Mouse (Mus musculus): ENCODE results near the gene Wfdc21.

Wfdc21 gene

DNA sequence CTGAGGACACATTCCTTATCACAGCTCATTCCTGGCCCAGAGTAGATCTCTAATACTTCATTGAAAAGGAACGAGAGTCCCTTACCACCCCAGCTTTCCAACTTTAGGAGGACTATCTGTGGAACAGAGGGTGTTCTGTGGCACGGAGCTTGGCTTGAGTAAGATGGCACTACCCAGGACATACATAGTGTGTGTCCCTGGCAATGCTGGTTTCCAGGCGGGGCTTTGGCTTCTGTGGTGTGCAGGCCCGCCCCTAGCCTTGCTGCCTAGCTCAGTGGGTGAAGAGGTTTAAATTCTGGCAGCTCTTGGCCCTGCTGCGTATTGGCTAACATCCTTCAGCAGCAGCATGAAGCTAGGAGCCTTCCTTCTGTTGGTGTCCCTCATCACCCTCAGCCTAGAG is at the start of gene Wfdc21:
TSS of gene Wfdc21 (plus strand) at position 260 of the 400 bp plus-strand sequence.
- DNase-seq (ENCODE audit: low read depth) = no peak

DNA sequence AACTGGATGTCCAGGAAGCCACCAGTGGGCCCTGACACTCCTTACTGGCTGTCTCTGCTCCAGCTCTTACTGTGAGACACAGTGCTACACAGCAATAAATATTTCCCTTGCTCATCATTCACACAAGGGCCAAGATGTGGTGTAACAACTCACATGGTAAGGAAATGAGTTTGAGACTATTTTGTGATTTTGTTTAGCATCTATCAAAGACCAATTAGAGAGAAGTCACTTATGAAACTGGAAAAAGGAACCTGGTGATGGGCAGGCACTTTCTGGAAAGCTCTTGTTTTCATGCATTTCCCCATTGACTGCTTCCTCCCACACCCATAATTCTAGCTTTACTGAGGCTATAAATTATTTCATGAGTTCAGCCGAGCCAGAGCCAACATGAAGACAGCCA is 43.0 kb upstream of the Wfdc21 start, which contains the start of gene Wfdc17:
TSS of gene Wfdc17 (plus strand) at position 287 of the 400 bp plus-strand sequence.
- DNase-seq (ENCODE audit: low read depth) = no peak

DNA sequence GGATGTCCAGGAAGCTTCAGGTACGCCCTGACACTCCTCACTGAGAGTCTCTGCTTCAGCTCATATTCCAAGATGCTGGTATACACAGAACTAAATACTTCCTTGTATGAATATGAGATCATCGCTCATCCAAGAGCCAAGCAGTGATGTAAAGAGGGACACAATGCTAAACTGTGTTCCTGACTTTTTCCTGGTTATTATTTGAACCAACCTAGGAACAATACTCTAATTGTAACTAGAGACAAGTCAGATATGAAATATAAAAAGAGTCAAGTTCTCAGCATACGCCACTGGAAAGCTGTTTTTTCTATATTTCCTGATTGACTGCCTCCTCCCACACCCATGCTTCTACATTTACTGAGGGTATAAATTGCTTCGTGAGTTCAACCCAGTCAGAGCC is 38.0 kb upstream of the Wfdc21 start, which contains the start of gene Wfdc18:
TSS of gene Wfdc18 (plus strand) at position 301 of the 400 bp plus-strand sequence.
- DNase-seq (ENCODE audit: low read depth) = no peak

DNA sequence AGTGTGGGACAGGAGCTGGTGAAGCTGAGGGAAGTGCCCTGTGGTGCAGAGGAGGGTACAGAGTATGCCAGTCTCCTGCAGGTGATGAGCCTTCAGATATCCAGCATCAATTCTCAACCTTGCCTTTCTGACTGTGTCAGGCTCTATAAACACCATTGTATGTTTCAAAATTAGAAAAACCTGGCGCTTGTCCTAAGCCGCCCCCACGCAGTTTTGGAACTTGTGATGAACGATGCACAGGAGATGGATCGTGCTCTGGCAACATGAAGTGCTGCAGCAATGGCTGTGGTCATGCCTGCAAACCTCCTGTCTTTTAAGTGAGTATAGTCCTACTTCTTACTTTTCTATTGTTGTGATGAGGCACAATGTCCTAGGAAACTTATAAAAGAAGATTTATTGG is 37.1 kb upstream of the Wfdc21 start:
- DNase-seq (ENCODE audit: low read depth) = no peak

DNA sequence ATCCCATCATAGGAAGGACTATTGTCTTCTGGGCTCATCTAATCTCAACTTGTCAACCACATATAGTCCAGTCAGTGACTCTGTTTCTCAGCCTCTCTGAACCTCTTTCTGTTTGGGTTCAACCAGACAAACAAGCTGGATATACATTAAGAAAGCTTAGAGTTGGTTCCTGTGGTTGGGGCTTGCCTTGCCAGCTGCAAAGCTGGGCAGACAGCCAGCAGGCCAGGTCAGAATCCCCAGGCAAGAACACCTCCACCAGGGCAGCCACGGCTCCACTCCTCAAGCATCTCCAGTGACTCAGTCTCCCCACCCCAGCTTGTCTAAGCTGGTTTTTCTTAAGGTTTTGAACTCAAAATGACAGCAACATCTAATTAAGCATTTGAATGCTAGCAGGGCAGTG is 34.1 kb upstream of the Wfdc21 start:
- DNase-seq (ENCODE audit: low read depth) = no peak

DNA sequence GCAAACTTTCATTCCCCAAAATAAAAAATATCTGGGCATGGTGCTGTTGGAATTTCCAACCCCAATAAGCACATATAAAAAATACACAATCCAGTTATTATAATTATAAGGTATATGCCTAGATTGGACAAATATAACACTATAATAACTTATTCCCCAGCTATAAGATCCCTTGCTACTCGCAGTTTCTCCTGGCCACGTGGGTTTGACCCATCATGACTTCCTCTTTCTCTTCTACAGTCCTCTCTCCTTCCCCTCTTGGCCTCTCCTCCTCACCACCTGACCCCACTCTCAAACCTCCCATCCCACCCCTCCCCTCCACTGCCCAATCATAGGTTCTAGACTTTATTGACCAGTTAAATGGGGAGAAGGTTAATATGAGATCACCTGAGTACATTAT is 32.8 kb upstream of the Wfdc21 start:
- DNase-seq (ENCODE audit: low read depth) = no peak

DNA sequence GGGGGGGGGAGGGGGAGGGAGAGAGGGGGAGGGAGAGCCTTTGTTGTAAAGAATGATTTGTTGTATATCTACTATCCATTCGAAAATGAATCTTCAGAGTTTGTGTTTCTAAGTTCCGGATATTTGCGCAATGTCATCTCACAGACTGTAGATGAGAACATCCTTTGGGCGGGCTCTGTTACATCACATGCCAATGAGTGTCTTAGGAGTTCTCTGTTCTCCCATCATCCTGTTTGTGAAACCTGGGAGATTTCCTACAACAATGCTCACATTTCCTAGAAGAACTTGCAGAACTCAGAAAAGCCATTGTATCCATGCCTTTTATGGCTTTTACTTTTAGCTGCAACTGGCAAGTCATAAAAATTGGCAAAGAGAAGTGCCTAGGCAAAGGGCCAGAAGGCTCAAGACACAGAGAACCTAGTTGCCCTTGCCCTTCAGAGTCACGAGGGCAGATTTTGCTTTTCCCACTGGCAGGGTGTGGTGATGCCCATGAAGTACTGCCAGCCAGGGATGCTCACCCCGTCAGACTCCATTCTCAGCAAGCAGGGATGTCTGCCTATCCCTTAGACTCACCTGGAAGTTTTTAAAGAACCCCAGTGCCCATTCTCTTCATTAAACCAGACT is 29.6 kb upstream of the Wfdc21 start:
- no peak for DNase-seq (ENCODE audit: low read depth)

DNA sequence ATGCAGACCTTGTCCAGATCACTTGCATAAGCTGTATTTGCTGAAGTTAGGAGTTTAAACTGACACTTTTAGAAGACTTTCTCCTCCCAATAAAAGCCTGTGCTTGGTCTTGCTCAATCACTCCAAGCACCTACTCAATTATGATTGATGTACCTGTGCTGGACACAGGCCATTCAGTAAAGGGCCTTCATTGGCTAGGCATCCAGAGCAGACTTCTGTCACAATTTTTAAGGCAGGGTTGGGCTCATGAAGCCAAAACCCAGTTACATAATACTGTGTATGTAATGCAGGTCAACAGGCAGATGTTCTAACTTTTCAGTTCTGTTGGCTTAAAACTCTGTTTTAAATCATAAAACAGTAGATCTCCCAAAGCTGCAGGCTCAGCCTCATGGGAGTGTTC is 26.0 kb upstream of the Wfdc21 start:
- DNase-seq (ENCODE audit: low read depth) = no peak

DNA sequence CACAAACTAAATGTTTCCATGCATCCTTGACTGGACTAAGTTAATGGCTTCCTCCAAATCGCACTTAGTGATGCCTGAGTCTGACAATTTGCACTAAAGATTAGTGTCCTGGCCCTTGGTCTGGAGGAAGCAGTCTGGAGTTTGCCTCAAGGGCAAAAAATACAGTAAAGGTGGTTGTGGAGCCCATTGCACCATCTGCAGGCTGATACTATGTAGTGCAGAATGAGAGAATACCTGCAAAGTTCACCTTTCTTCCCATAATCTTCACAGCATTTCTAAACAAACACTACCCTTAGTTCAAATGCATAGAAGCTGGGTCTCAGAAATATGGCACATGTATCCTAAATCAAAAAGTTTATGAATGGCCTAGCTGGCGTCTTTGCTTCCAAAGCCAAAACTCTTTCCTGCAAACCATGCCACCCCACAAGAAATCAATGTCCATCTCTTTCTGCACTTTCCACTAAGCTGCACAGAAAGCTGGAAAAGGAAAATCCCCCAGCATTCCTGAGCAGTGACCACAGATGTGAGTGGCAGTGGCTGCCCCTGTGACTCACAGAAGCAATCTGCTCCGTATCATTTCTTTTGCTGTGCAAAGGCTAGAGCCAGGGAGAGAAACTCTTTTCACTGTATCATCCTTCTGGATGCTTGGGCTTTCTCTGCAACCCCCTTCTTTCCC is 17.8 kb upstream of the Wfdc21 start:
- peak; percentile 38 for DNase-seq (ENCODE audit: low read depth)

DNA sequence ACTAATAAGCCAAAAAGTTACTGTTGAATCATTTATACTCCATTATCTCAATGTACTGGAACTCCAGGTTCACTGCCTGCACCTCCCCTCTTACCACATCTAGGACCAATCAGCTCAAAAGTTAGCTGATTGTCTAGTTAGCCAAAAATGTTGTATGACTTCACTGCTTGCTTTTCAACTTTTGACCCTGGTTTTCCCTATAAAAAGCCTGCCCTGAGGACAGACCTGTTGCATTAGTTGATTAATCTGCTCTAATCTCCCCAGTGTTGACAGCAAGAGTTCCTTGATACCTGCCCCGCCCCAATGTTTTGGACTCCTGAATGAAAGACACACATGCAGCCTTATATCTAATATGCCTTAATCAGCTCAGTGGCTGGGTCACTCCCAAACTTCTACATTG is 15.6 kb upstream of the Wfdc21 start:
- DNase-seq (ENCODE audit: low read depth) = no peak

DNA sequence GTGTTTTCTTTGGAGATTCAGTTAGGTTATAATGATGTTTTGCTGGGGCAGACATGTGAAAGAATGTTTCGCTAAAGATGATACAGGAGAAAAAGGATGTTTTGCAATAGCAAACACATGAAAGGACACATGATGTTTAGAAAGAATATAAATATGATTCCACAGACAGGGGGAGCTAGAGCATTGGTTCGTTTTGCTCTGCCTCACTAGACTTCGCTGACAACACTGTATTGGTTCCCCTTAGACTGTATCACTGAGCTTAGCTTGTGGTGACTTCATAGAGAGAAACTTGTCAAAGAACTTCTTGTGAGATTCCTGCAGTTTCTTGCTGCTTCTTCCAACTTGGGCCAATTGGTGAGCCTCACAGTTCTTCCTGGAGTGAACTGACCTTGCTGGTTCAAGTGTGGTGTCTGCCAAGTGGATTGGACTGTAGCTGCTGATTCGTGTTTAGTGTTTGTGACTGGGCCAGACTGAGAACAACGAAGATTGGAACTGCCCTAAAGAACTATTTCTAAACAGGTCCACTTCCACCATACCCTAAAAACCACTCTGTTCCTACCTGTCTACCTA is 13.6 kb upstream of the Wfdc21 start:
- DNase-seq (ENCODE audit: low read depth) = peak; percentile 9

DNA sequence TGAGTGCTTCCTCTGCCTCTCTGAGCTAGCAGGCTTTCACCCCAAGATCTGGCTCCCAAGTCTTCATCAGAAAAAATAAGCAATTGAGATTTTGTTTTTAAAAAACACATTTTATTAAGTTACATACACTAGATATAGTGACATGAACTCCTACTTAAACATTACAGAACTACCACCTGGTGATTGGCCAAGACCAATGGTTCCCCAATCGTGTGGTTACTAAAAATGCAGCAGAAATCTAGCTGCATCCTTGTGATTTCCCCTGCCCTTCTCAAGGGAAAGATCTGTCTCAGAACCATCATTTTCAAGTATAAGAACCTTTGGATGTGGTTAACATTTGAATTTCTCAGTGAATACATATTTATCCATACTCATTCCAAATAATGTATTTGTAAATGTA is 12.5 kb upstream of the Wfdc21 start:
- no peak for DNase-seq (ENCODE audit: low read depth)

DNA sequence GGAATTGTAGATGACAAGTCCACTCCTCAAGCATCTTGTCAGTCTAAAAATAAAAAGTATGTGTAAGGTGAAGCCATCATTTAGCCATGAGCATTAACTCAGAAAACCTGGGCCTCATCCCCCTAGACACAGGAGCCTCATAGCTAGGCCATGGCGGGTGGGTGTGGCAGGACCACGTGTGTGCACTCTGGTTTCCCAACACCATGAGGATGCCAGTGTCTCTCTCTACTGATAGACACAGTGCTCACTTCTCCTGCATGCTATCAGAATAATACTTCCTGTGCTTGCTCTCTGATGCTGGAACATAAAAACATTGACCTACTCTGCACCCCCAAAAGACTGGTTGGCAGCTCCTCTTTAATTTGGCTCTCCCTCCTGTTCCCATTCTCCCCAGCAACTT is 10.9 kb upstream of the Wfdc21 start:
- no peak for DNase-seq (ENCODE audit: low read depth)

DNA sequence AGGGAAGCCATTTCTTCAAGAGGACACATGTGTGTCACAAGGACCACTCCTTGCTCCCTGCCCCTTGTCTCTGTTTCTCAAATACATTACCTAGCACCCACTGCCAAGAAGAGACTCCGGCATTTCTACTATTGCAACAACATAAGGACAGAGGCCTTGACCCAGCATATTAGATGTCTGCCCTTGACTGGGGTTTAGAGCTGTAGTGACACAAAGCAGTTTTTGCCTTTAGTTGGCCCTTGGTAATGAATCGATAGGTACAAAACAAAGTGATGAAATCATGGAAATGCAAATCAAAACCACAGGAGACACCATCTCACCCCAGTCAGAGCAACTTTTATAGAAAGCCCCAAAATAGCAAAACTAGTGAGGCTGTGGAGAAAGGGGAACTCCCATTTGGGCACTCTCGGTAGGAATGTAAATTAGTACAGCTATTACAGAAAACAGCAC is 9.6 kb upstream of the Wfdc21 start:
- peak; percentile 63 for DNase-seq (ENCODE audit: low read depth)

DNA sequence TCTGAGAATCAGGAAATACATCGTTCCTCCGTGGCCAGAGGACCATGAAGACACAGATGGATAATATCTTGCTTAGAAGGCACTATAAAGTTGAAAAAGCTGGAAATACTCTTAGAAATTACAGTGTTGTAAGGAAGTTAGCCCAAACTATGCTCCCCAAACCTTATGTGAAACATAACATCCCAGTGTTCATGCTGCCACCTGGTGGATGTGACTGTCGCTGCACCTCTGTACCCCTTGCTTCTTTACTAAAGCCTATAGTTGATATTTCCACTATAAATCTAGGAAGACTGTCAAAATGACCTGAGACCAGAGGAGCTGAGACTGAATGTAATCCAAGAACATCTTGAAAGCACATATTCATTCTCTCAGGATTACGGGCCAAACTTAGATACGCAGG is 7.5 kb upstream of the Wfdc21 start:
- peak; percentile 81 for DNase-seq (ENCODE audit: low read depth)

DNA sequence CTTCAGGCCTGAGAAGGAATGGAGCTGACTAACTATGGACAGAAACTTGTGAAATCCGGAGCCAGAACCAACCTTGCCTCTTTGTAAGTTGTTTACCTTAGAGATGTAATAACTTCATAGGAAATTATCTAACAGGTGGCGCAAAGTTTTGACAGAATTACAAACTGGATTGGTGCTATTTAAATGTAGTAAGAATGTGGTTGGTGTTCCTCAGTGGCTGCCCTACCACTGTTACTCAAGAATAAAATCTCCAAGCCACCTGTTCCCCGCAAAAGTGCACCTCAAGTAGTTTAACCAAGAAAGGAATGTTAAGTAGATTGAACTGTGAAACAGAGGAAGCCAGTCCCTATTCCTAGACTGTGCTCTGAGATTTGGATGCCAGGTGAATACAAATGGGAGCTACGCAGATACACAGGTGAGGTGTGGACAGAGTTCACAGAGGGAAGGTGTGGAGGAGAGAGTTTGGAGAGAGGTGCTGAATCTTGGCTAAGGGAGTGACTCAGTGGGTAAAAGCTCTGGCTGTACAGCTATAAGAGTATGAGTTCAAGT is 6.2 kb upstream of the Wfdc21 start:
- no peak for DNase-seq (ENCODE audit: low read depth)

DNA sequence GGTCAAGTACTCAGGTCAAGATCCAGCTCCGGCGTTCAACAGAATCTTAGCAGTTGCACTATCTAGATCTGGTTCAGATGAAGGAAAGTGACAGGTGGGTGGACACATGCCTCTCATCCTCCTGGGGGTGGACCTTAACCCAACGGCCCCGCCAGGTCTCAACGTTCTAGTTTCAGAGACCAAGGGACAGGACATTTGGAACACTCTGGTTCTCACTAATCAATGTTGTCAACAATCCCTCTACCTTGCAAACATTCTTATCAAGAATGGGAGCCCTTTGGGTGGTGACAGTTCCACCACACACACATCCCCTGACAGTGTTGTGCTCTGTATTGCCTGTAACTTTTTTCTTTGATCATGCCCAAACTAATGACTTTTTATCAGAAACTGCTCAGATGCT is 4.9 kb upstream of the Wfdc21 start:
- no peak for DNase-seq (ENCODE audit: low read depth)

DNA sequence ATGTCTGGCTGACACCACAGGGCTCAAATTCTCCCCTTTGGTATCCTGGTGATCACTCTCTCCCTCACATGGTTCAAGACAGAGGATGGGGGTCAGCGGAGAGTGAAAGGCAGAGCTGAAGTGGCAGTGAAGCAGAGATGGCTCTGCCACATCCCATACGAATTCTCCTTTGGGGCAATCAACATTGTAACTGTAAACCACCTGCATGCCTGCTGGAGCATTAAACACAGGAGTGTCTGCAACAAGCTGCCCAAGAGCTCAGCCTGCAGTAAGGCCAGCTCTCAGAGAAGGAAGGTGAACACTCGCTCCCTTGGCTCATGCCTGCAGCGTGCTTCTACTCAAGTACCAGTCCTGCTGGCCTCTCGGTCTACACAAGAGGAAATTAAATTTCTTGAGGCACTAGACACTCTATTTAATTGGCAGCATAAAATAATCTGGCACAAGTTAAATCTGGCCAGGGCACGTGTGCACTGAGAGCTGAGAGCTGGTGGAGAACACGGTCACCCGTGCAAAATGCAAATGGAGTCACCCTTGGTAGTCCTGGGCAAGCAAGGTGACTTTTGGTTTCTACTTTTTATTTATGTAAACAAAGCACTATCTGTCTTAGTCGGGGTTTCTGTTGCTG is 3.9 kb upstream of the Wfdc21 start:
- DNase-seq (ENCODE audit: low read depth) = no peak

DNA sequence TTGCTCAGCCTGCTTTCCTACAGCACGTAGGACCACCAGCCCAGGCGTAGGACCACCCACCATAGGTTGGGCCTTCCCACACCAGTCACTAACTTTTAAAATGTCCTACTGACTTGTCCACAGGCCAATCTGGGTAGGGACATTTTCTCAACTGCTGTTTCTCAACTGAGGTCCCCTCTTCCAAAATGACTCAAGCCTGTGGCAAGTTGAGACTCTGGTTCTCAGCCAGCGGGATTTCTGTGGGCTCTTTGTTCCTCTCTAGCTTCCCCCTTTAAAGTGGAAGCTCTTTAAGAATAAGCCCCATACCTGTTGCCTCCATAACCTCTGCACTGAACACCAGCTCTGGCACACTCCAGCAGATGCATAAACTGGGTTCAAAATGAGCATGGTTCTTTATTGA is 3.2 kb upstream of the Wfdc21 start:
- DNase-seq (ENCODE audit: low read depth) = no peak

DNA sequence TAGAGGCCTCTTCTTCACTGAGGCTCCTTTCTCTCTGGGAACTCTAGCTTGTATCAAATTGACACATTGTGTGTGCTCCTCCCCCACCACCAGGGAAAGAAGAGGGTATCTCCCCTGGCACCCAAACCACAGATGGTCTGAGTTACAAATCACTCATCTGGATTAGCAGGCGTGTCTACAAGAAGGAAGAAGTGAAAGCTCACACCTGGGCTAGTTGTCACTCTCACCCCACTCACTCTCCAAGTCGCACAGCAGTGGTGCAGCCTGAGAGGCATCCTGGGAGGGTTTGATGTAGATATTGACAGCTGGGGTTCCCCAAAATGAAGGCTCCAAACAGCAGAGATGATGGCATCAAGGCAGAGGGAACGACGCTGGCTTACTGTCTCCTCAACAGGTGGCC is 588 bp upstream of the Wfdc21 start:
- no peak for DNase-seq (ENCODE audit: low read depth)

DNA sequence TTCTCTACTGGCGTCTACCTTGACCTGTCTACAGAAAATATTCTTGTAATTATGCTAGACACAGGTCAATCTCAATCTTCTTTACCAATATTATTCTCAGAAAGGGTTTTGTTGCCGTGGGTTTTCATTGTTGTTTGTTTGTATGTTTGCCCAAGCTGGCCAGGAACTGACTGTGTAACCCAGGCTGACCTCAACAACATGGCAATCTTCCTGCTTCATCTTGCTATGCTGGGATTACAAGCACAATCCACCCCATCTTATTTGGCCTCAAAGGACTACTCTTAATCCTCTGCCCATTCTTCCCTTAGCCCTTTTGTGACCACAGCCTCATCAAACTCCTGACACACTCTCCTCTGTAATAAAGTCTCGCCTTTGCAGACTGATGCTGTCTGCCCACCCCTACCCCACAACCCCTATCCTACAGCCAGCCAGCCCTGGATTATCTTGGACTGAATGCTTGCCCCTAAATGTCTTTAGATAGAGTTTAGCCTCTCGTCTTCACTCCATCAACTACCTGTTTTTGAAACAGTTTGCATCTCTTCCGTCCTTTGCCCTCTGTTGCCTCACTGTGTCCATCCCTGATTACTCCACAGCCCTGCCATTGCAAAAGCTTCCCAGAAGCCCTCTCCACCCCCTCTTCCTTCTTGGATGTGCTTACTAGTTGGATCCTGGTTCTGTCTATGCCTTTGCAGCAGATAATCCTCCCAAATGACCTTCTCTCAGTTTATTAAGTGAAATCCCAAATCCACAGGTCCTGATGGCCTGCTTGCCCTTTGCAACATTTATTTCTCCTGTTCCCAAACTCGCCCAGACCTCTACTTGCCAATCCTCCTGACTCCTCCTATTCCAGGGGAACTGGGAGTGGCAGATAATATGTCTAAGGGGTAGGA is 881 bp downstream of the Wfdc21 start:
- no peak for DNase-seq (ENCODE audit: low read depth)

All from induced T-regulatory cell, adult 2 months (primary cell).